Mouse (Mus musculus) midbrain, embryonic 14.5 days (tissue): ENCODE data around the gene Zfp229. TPM values are rescaled to one million over a fixed set of nuclear protein-coding genes. Genes with fewer than 3 reads are reported as not detected.
"Not testable (repeated sequence)": the region's sequence is repeated elsewhere in the genome, so short reads cannot be mapped to it uniquely, and the experiment has no call there.

Experiments used
- ATAC-seq: fragments of 200-750 bp; cut with Nextera tagmentation; 2 replicates; pipeline ENCODE4 v1.8.0; 2017; ENCODE audit warnings: moderate number of reproducible peaks, moderate library complexity; ENCODE audit not compliant: low FRiP score, low TSS enrichment
- DNase-seq: peaks from one replicate; pipeline ENCODE4 v3.0.0-alpha.2; 2015
- H3K27ac ChIP-seq: fragments of 300-500 bp; sonication (generic); replicated peaks from 2 replicates; pipeline ENCODE4 v1.5.1; 2014; ENCODE audit warnings: mild to moderate bottlenecking, low read depth, low read length, moderate library complexity
- H3K27me3 ChIP-seq: fragments of 300-500 bp; sonication (generic); 2 replicates; pipeline ENCODE4 v1.6.1; 2014; ENCODE audit warnings: low read length, control low read depth, mixed read lengths; ENCODE audit not compliant: control insufficient read depth, insufficient read depth
- H3K36me3 ChIP-seq: fragments of 300-500 bp; sonication (generic); 2 replicates; pipeline ENCODE4 v1.6.1; 2014; ENCODE audit warnings: low read length, control low read depth; ENCODE audit not compliant: control insufficient read depth, insufficient read depth
- H3K4me1 ChIP-seq: fragments of 300-500 bp; sonication (generic); 2 replicates; pipeline ENCODE4 v1.6.1; 2014; ENCODE audit warnings: mild to moderate bottlenecking, antibody characterized with exemption, low read length, control low read depth; ENCODE audit not compliant: control insufficient read depth, insufficient read depth
- H3K4me2 ChIP-seq: fragments of 300-500 bp; sonication (generic); 2 replicates; pipeline ENCODE4 v1.6.1; 2014; ENCODE audit warnings: mild to moderate bottlenecking, low read length, moderate library complexity
- H3K4me3 ChIP-seq: fragments of 300-500 bp; sonication (generic); replicated peaks from 2 replicates; pipeline ENCODE4 v1.5.1; 2014; ENCODE audit warnings: low read depth, low read length
- H3K9ac ChIP-seq: fragments of 300-500 bp; sonication (generic); replicated peaks from 2 replicates; pipeline ENCODE4 v1.6.1; 2014; ENCODE audit warnings: mild to moderate bottlenecking, low read length, moderate library complexity
- H3K9me3 ChIP-seq: fragments of 300-500 bp; sonication (generic); 2 replicates; pipeline ENCODE4 v1.6.1; 2016; ENCODE audit warnings: low read length, control low read depth, mixed read lengths; ENCODE audit not compliant: control insufficient read depth
- WGBS: fragments of 180-500 bp; shearing (Covaris S2); extraction: QIAGEN DNeasy Blood & Tissue Kit; methylation state at CpG from one replicate; pipeline ENCODE4 v1.1.7; 2014; 5-methylcytosine and 5-hydroxymethylcytosine counted together
- polyA plus RNA-seq: library from polyadenylated mRNA; unstranded; fragments of >200 nt; fragmentation: Nextera tagmentation; extraction: Ambion mirVana; gene quantifications from 2 replicates; pipeline ENCODE4 v1.2.1, GENCODE M21; 2014

Zfp229 gene
- polyA plus RNA-seq, 1 experiment from 2014 or later, result 9.7 TPM

- peak overlapping the region; percentile 84; the same call in 1 of the 2 replicates for H3K9ac ChIP-seq
- peaks cover 11% of the 10 kb centered on the region for H3K36me3 ChIP-seq
- ATAC-seq (0 out of 2 replicates have a peak, but pooled peaks have one; percentile 51), DNase-seq (no peak)
- peak overlapping the region; percentile 70 for H3K4me3 ChIP-seq
- H3K9me3 ChIP-seq, result no peaks in the 10 kb centered on the region
- H3K27ac ChIP-seq, result peak overlapping the region; percentile 82; the same call in 1 of the 2 replicates
- H3K4me2 ChIP-seq, result peak overlapping the region; percentile 62
- H3K4me1 ChIP-seq, result peaks cover 10% of the 10 kb centered on the region
- WGBS, result 93% methylated on average over 4 of the region's 4 CpGs
- no peaks in the 10 kb centered on the region for H3K27me3 ChIP-seq
Measured at GRCm38 (mm10) chr17:21733049-21733448, 2.5 kb downstream of the Zfp229 start.

- Histone ChIP-seq H3K36me3 (peaks cover 13% of the 10 kb centered on the region), H3K27ac (peak overlapping the region; percentile 82), H3K9me3 (no peaks in the 10 kb centered on the region), H3K4me2 (peak overlapping the region; percentile 62), H3K9ac (peak overlapping the region; percentile 84), H3K4me3 (peak overlapping the region; percentile 70), H3K4me1 (peaks cover 10% of the 10 kb centered on the region), H3K27me3 (no peaks in the 10 kb centered on the region)
- WGBS, result under 1% methylated on average over 27 of the region's 27 CpGs
- ATAC-seq (peak; percentile 97), DNase-seq (peak; percentile 92)
Measured at GRCm38 (mm10) chr17:21733529-21734031, 3.0 kb downstream of the Zfp229 start.

- Histone ChIP-seq H3K9ac (no peak overlapping the region), H3K4me2 (no peak overlapping the region), H3K27me3 (no peaks in the 10 kb centered on the region), H3K9me3 (no peaks in the 10 kb centered on the region), H3K27ac (no peak overlapping the region), H3K4me1 (no peaks in the 10 kb centered on the region), H3K36me3 (peaks cover 2% of the 10 kb centered on the region; the same call in 1 of the 2 replicates), H3K4me3 (no peak overlapping the region)
- ATAC-seq, result no peak
- WGBS, result 53% methylated on average over 2 of the region's 2 CpGs
- no peak for DNase-seq
Measured at GRCm38 (mm10) chr17:21752791-21753190, 22.2 kb downstream of the Zfp229 start.

GRCm38 (mm10) chr17:21753342-21754208 is 23.0 kb downstream of the Zfp229 start:
- Histone ChIP-seq H3K9ac (peak overlapping the region; percentile 6; the same call in 1 of the 2 replicates), H3K4me1 (no peaks in the 10 kb centered on the region), H3K9me3 (no peaks in the 10 kb centered on the region), H3K4me2 (peak overlapping the region; percentile 48), H3K36me3 (no peaks in the 10 kb centered on the region), H3K27ac (no peak overlapping the region), H3K27me3 (no peaks in the 10 kb centered on the region), H3K4me3 (peak overlapping the region; percentile 15)
- WGBS, result 14% methylated on average over 20 of the region's 20 CpGs
- DNase-seq (peak; percentile 48), ATAC-seq (no peak; the same call in 1 of the 2 replicates)

- 87% methylated on average over 2 of the region's 2 CpGs for WGBS
- Histone ChIP-seq H3K27me3 (no peaks in the 10 kb centered on the region), H3K27ac (no peak overlapping the region), H3K4me2 (no peak overlapping the region), H3K36me3 (no peaks in the 10 kb centered on the region), H3K4me1 (no peaks in the 10 kb centered on the region), H3K9ac (no peak overlapping the region), H3K4me3 (no peak overlapping the region), H3K9me3 (no peaks in the 10 kb centered on the region)
- DNase-seq (no peak), ATAC-seq (no peak)
Measured at GRCm38 (mm10) chr17:21770336-21770735, 39.7 kb downstream of the Zfp229 start.

GRCm38 (mm10) chr17:21792256-21792655 is 61.7 kb downstream of the Zfp229 start:
- no peaks in the 10 kb centered on the region for H3K27me3 ChIP-seq
- no peak overlapping the region for H3K9ac ChIP-seq
- no peaks in the 10 kb centered on the region for H3K9me3 ChIP-seq
- WGBS, result 84% methylated on average over 4 of the region's 4 CpGs
- no peak for ATAC-seq
- no peak for DNase-seq
- no peak overlapping the region for H3K27ac ChIP-seq
- no peak overlapping the region for H3K4me3 ChIP-seq
- no peaks in the 10 kb centered on the region for H3K36me3 ChIP-seq
- H3K4me1 ChIP-seq, result no peaks in the 10 kb centered on the region
- H3K4me2 ChIP-seq, result no peak overlapping the region

- H3K9ac ChIP-seq, H3K4me2 ChIP-seq, DNase-seq, H3K27ac ChIP-seq, H3K4me1 ChIP-seq, H3K36me3 ChIP-seq, ATAC-seq, H3K27me3 ChIP-seq, H3K4me3 ChIP-seq, H3K9me3 ChIP-seq: not testable (repeated sequence)
- WGBS, result 55% methylated on average over 19 of the region's 19 CpGs
Measured at GRCm38 (mm10) chr17:21801373-21801772, 70.8 kb downstream of the Zfp229 start.
